Mouse (Mus musculus) bone marrow, adult 2 months (tissue): ENCODE data around the gene Lhfpl3. TPM values are rescaled to one million over a fixed set of nuclear protein-coding genes. Genes with fewer than 3 reads are reported as not detected.

Source experiments
- H3K27ac ChIP-seq: fragments of 200-500 bp; 2 replicates; pipeline ENCODE4 v1.5.1; 2012; ENCODE audit warnings: low read depth, mild to moderate bottlenecking, control low read depth, inconsistent platforms, low read length; ENCODE audit not compliant: control insufficient read depth, poor library complexity, insufficient read depth
- H3K4me1 ChIP-seq: fragments of 200-500 bp; 2 replicates; pipeline ENCODE4 v1.6.1; 2011; ENCODE audit warnings: low read length; ENCODE audit not compliant: control insufficient read depth, insufficient read depth
- H3K4me3 ChIP-seq: fragments of 200-500 bp; replicated peaks from 2 replicates; pipeline ENCODE3; 2011; ENCODE audit warnings: mild to moderate bottlenecking, low read depth, low read length, control low read depth; ENCODE audit not compliant: control insufficient read depth
- CTCF ChIP-seq: fragments of 200-500 bp; IDR thresholded peaks from 2 replicates; pipeline ENCODE4 v1.5.1; 2011; ENCODE audit warnings: low read length, control low read depth; ENCODE audit not compliant: control insufficient read depth, insufficient read depth
- POLR2A ChIP-seq: fragments of 200-500 bp; IDR thresholded peaks from 2 replicates; pipeline ENCODE4 v1.6.1; 2011; ENCODE audit warnings: low read depth, mild to moderate bottlenecking, control low read depth, low read length, borderline replicate concordance; ENCODE audit not compliant: control insufficient read depth
- WGBS: fragments of 180-500 bp; shearing (Covaris S2); methylation state at CpG from one replicate; pipeline ENCODE4 v1.1.7; 2018; 5-methylcytosine and 5-hydroxymethylcytosine counted together
- polyA plus RNA-seq: library from polyadenylated mRNA; stranded (reverse); fragments of >200 nt; gene quantifications from 2 replicates; pipeline ENCODE4 v1.2.4, GENCODE M21; 2011; ENCODE audit warnings: low replicate concordance; ENCODE audit not compliant: missing spikeins, insufficient read depth, insufficient read length

Gene Lhfpl3
- polyA plus RNA-seq, 1 experiment = not detected

- Histone ChIP-seq H3K4me1 (no peaks in the 10 kb centered on the region), H3K4me3 (no peak overlapping the region), H3K27ac (no peak overlapping the region)
- WGBS = 68% methylated on average over 7 of the region's 7 CpGs
- TF ChIP-seq CTCF = no peak
- TF ChIP-seq POLR2A = no peak
These were observed 151.9 kb downstream of the Lhfpl3 start for GRCm38 (mm10) chr5:22897656-22898289.

GRCm38 (mm10) chr5:22898593-22898992 lies 152.7 kb downstream of the Lhfpl3 start:
- TF ChIP-seq CTCF (no peak), POLR2A (no peak)
- H3K4me3 ChIP-seq = no peak overlapping the region
- no peak overlapping the region for H3K27ac ChIP-seq
- 46% methylated on average over 2 of the region's 2 CpGs for WGBS
- no peaks in the 10 kb centered on the region for H3K4me1 ChIP-seq

DNA sequence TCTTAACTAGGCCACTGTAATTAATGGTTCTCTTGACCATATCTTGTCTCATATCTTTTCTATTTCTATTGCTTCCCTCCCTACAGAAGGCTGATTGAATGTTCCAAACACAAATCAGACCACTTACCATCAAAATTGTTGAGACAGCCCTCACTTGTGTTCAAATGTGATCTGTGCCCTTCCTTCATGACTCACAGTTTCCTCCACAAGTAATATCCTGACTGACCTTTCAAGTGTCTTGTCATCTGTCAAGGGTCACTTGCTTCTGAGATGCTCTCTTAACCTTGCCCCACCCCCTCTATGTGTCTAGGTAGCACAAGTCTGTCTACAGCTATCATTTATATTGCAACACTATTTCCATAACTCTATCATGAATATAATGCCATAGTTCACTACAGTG lies 154.1 kb downstream of the Lhfpl3 start:
- TF ChIP-seq POLR2A = no peak
- TF ChIP-seq CTCF = no peak
- Histone ChIP-seq H3K4me1 (no peaks in the 10 kb centered on the region), H3K4me3 (no peak overlapping the region), H3K27ac (no peak overlapping the region)

- Histone ChIP-seq H3K27ac (no peak overlapping the region), H3K4me1 (no peaks in the 10 kb centered on the region), H3K4me3 (no peak overlapping the region)
- whole genome bisulfite sequencing = 33% methylated on average over 1 of the region's 1 CpGs
- TF ChIP-seq CTCF = no peak
- TF ChIP-seq POLR2A = no peak
These were observed 171.3 kb downstream of the Lhfpl3 start for GRCm38 (mm10) chr5:22917197-22917596.

- TF ChIP-seq CTCF (no peak), POLR2A (no peak)
- H3K4me3 ChIP-seq = no peak overlapping the region
- H3K27ac ChIP-seq = no peak overlapping the region
- no peaks in the 10 kb centered on the region for H3K4me1 ChIP-seq
These were observed 180.3 kb downstream of the Lhfpl3 start for GRCm38 (mm10) chr5:22926171-22926570.

DNA sequence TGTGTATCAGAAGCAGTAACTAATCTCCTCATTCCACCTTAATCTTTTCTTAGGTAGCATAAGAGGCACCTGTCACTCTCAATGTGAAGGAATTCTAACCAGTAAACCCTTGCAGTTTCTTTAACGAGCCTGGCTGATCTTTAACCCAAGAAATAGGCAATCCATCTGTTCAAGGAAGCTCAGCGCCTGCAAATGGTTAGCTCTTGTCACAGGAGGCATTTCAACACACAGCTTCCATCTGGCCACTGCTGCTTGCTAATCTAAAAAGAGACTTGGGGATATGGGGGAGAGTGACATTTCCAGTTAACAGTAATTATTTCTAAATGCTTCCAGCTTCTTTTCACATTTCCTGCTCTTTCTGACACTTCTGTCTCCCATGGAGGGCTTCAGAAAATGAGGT lies 182.9 kb downstream of the Lhfpl3 start:
- TF ChIP-seq CTCF (no peak), POLR2A (no peak)
- WGBS = 51% methylated on average over 2 of the region's 2 CpGs
- H3K27ac ChIP-seq = no peak overlapping the region
- H3K4me3 ChIP-seq = no peak overlapping the region
- no peaks in the 10 kb centered on the region for H3K4me1 ChIP-seq

DNA sequence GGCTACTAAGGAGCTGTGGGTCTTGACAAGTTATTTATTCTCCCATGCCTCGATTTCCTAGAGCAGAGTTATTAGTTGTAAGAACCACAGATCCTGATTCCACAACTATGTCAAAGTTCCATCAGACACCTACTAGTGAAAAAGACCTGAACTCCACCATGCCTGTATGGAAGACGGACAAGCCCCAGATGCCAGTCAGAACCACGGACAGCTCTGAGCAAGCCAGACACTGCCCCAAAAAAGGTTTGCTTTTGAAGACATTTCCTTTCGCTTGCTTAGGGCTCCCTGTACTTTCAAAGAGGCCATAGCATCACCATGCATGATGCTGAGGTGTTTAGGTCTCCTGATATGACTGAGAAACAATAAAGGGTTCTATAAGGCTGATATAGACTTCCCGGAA lies 197.4 kb downstream of the Lhfpl3 start:
- Histone ChIP-seq H3K4me3 (no peak overlapping the region), H3K27ac (no peak overlapping the region), H3K4me1 (no peaks in the 10 kb centered on the region)
- 53% methylated on average over 5 of the region's 5 CpGs for WGBS
- TF ChIP-seq CTCF (no peak), POLR2A (no peak)

- 56% methylated on average over 6 of the region's 6 CpGs for WGBS
- Histone ChIP-seq H3K4me1 (no peaks in the 10 kb centered on the region), H3K27ac (no peak overlapping the region), H3K4me3 (no peak overlapping the region)
- TF ChIP-seq CTCF (no peak), POLR2A (no peak)
These were observed 217.4 kb downstream of the Lhfpl3 start for GRCm38 (mm10) chr5:22963300-22963699.

DNA sequence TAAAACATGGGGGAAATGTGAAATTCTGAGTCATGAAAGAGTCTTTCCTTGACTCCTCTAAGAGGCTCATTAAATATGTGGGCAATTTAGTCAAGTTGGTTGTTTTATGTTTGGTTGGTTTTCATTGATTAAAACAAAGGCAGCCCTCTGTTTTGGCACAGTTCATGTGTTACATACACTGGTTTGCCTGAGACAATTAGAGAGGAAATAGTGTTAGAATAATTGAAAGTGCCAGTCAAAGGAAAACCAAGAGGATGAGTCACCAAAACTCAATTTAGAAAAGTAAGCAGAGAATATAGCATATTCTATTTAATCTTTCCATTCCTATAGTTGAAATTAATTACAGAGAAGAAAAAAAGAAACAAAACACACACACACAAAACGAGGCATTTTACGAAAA lies 240.9 kb downstream of the Lhfpl3 start:
- Histone ChIP-seq H3K4me1 (no peaks in the 10 kb centered on the region), H3K27ac (no peak overlapping the region), H3K4me3 (no peak overlapping the region)
- TF ChIP-seq POLR2A = no peak
- no peak for TF ChIP-seq CTCF
- 82% methylated on average over 2 of the region's 2 CpGs for WGBS
